Mouse (Mus musculus) stomach, postnatal 0 days (tissue): ENCODE measurements around the gene Ehbp1.

Source experiments
- CTCF ChIP-seq: IDR thresholded peaks from 2 replicates; pipeline ENCODE4 v1.5.1; 2016; ENCODE audit warnings: antibody characterized with exemption, low read depth, mild to moderate bottlenecking, moderate library complexity
- EP300 ChIP-seq: optimal IDR thresholded peaks from 2 replicates; pipeline ENCODE3; 2016; ENCODE audit warnings: antibody characterized with exemption

DNA sequence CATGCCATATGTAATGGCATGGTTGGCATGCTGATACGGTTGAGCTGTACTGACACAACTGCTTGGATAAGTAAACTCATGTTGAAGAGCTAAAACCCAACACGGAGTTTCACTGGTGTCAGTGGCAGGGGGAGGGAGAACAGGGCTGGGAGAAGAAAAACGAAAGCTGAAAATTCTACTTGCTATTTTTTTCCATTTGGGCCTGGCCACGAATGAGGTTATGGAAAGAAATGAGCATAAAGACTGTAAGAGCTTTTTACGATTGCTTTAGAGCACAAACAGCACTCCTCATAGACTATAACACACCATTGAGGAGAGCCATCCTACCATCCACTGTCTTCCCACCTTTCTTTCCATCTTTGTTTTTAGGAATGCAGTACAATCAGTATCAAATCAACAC, 106.5 kb downstream of the Ehbp1 start:
- TF ChIP-seq CTCF (no peak), EP300 (no peak)
